Mouse (Mus musculus) MEL (cell line): ENCODE data around the gene Siah1b.

Experiments
- EP300 ChIP-seq, 2 experiments: IDR thresholded peaks; 2 replicates each; pipeline ENCODE4 v1.6.1; 2011; ENCODE audit warnings: improper control_type of control experiment in 2 of 2, low read length in 2 of 2, low read depth in 1 of 2, mild to moderate bottlenecking in 1 of 2
- RAD21 ChIP-seq: IDR thresholded peaks from 2 replicates; pipeline ENCODE4 v1.6.1; 2011; ENCODE audit warnings: mild to moderate bottlenecking, low read depth, low read length, improper control_type of control experiment

DNA sequence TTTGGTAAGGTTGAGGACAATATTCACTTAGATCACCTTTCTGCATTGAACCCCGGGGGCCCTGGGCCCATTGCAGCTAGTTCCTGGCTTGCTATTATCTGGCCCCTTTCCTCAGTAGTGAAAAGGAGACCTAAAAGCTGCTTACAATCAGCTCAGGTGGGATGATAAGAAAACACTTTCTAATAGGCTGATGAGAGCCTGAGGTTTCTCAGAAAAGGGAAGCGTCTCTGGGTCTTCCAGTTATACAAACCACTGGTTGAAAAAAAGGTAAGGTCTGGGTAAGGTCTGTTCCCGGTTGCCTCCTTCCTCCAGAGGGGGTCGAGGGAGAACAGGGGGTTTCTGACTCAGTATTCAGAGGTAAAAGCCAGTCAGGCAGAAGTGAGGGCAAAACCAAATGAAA is 17.2 kb downstream of the Siah1b start:
- TF ChIP-seq EP300 (IDR thresholded peaks at IDR 0.05; ENCODE audit: low read depth in 1 of 2, low read length in 2 of 2) (peak; percentile 64 to 79), RAD21 (no peak)
